Mouse (Mus musculus): ENCODE measurements around the gene Gm10840. TPM values are rescaled to one million over a fixed set of nuclear protein-coding genes. Genes with fewer than 3 reads are reported as not detected.

The Gm10840 gene
- 12.1 TPM for total RNA-seq (2023)

GRCm38 (mm10) chr11:106160841-106161721 lies at the start of gene Gm10840, which contains the start of gene Limd2:
Gene Gm10840, plus strand, starts transcription at chr11:106160850.
Gene Limd2, minus strand, starts transcription at chr11:106160860.

GRCm38 (mm10) chr11:106202123-106202465 lies 41.4 kb downstream of the Gm10840 start, which contains the start of gene Strada:
Gene Strada, minus strand, starts transcription at chr11:106202168.

Other genes starting within 250 kb of the Gm10840 start
- gene Cyb561, start 207.5 kb upstream of the Gm10840 start, total RNA-seq (2023): 0.33 TPM
- gene Ace, start 192.9 kb upstream of the Gm10840 start, total RNA-seq (2023): 0.80 TPM
- gene Ace3, start 166.2 kb upstream of the Gm10840 start, total RNA-seq (2023): not detected
- gene Kcnh6, start 152.7 kb upstream of the Gm10840 start, total RNA-seq (2023): 0.65 TPM
- gene Dcaf7, start 124.0 kb upstream of the Gm10840 start, total RNA-seq (2023): 64.9 TPM
- 8.3 TPM for gene Taco1, start 94.8 kb upstream of the Gm10840 start, total RNA-seq (2023)
- gene Map3k3, start 76.2 kb upstream of the Gm10840 start, total RNA-seq (2023): 174 TPM
- 840 TPM for gene Limd2, start within 50 bp of the Gm10840 start, total RNA-seq (2023)
- 27.2 TPM for gene Strada, start 41.3 kb downstream of the Gm10840 start, total RNA-seq (2023)
- 38.1 TPM for gene Ccdc47, start 55.5 kb downstream of the Gm10840 start, total RNA-seq (2023)
- 80.4 TPM for gene Ddx42, start 56.1 kb downstream of the Gm10840 start, total RNA-seq (2023)
- gene Ftsj3, start 95.2 kb downstream of the Gm10840 start, total RNA-seq (2023): 69.6 TPM
- 46.4 TPM for gene Psmc5, start 95.3 kb downstream of the Gm10840 start, total RNA-seq (2023)
- gene Smarcd2, start 112.1 kb downstream of the Gm10840 start, total RNA-seq (2023): 108 TPM
- gene Tcam1, start 115.8 kb downstream of the Gm10840 start, total RNA-seq (2023): not detected
- 0.95 TPM for gene Gh, start 141.0 kb downstream of the Gm10840 start, total RNA-seq (2023)
- 49.8 TPM for gene Cd79b, start 153.9 kb downstream of the Gm10840 start, total RNA-seq (2023)
- 1.2 TPM for gene Scn4a, start 192.4 kb downstream of the Gm10840 start, total RNA-seq (2023)
- not detected for gene Prr29, start 204.6 kb downstream of the Gm10840 start, total RNA-seq (2023)
- gene Icam2, start 227.2 kb downstream of the Gm10840 start, total RNA-seq (2023): 68.0 TPM

All from CD4-positive naive resting alpha-beta T cell, adult 57 days (primary cell).